Mouse (Mus musculus): ENCODE results near the gene Siah1b. TPM values are rescaled to one million over a fixed set of nuclear protein-coding genes. Genes with fewer than 3 reads are reported as not detected.
A peak's percentile ranks its signal among the peaks of the same experiment; 100 is the strongest.

The Siah1b gene
- total RNA-seq, 1 experiment = 29.9 TPM

DNA sequence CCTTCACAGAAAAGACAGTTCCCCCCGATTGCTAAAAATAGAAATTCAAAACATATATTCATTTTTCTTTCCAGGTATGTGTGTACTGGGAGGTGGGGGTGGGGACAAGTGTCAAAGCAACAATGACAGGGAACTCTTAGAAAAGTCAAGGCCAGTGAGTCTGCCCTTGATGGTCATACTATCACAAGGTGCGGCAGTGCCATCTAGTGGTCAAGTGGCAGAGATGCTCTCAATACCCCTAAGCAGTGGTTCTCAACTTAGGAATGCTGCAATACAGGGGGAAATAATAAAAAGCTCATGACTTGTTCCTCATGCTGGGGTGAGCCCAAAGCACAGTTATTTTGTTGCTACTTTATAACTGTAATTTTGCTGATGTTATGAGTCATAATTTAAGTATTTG is 10.1 kb downstream of the Siah1b start:
- no peak for TF ChIP-seq ZC3H11A (IDR thresholded peaks at IDR 0.05; ENCODE audit: borderline replicate concordance, low read depth, low read length)
- no peak for TF ChIP-seq MAFK (IDR thresholded peaks at IDR 0.05; ENCODE audit: insufficient read depth, low read depth, low read length)
- no peak for TF ChIP-seq CHD2 (IDR thresholded peaks at IDR 0.05; ENCODE audit: low read depth, low read length)
- TF ChIP-seq HCFC1 (IDR thresholded peaks at IDR 0.05; ENCODE audit: borderline replicate concordance, insufficient read depth, low read length) = no peak
- no peak for TF ChIP-seq ZNF384 (IDR thresholded peaks at IDR 0.05; ENCODE audit: low read depth, low read length)
- Histone ChIP-seq H3K9me3 (ENCODE audit: control insufficient read depth, insufficient read depth, low read depth, low read length) (no peaks in the 10 kb centered on the region), H3K27ac (ENCODE audit: insufficient read depth, low read depth, low read length, poor library complexity, severe bottlenecking) (no peak overlapping the region), H3K4me3 (ENCODE audit: insufficient read depth in 1 of 2, low read depth in 1 of 2, low read length in 2 of 2, poor library complexity in 1 of 2, severe bottlenecking in 1 of 2) (no peak overlapping the region), H3K4me1 (ENCODE audit: control insufficient read depth in 2 of 2, insufficient read depth in 2 of 2, low read length in 2 of 2, poor library complexity in 1 of 2) (no peaks in the 10 kb centered on the region), H3K9ac (ENCODE audit: insufficient read depth, low read depth, low read length, poor library complexity, severe bottlenecking) (no peak overlapping the region), H3K36me3 (ENCODE audit: control insufficient read depth, insufficient read depth, low read length, poor library complexity, severe bottlenecking) (no peaks in the 10 kb centered on the region)
- in situ Hi-C loops (cut with MboI; ENCODE audit: low sequenced_read_pairs in 2 of 2, unreplicated experiment in 2 of 2) = no loop called here
- peak; percentile 50 for DNase-seq (ENCODE audit: low read depth, low spot score)

GRCm38 (mm10) chrX:164059070-164059469 is 17.2 kb downstream of the Siah1b start:
- no peak overlapping the region for H3K9ac ChIP-seq (ENCODE audit: insufficient read depth, low read depth, low read length, poor library complexity, severe bottlenecking)
- H3K9me3 ChIP-seq (ENCODE audit: control insufficient read depth, insufficient read depth, low read depth, low read length) = no peaks in the 10 kb centered on the region
- H3K4me3 ChIP-seq (ENCODE audit: insufficient read depth in 1 of 2, low read depth in 1 of 2, low read length in 2 of 2, poor library complexity in 1 of 2, severe bottlenecking in 1 of 2) = no peak overlapping the region
- no peak for DNase-seq (ENCODE audit: low read depth, low spot score)
- H3K36me3 ChIP-seq (ENCODE audit: control insufficient read depth, insufficient read depth, low read length, poor library complexity, severe bottlenecking) = no peaks in the 10 kb centered on the region
- no peak for TF ChIP-seq HCFC1 (IDR thresholded peaks at IDR 0.05; ENCODE audit: borderline replicate concordance, insufficient read depth, low read length)
- no peak for TF ChIP-seq MAFK (IDR thresholded peaks at IDR 0.05; ENCODE audit: insufficient read depth, low read depth, low read length)
- TF ChIP-seq ZC3H11A (IDR thresholded peaks at IDR 0.05; ENCODE audit: borderline replicate concordance, low read depth, low read length) = no peak
- no peak for TF ChIP-seq ZNF384 (IDR thresholded peaks at IDR 0.05; ENCODE audit: low read depth, low read length)
- no peak for TF ChIP-seq CHD2 (IDR thresholded peaks at IDR 0.05; ENCODE audit: low read depth, low read length)
- in situ Hi-C loops (cut with MboI; ENCODE audit: low sequenced_read_pairs in 2 of 2, unreplicated experiment in 2 of 2) = no loop called here
- no peaks in the 10 kb centered on the region for H3K4me1 ChIP-seq (ENCODE audit: control insufficient read depth in 2 of 2, insufficient read depth in 2 of 2, low read length in 2 of 2, poor library complexity in 1 of 2)
- no peak overlapping the region for H3K27ac ChIP-seq (ENCODE audit: insufficient read depth, low read depth, low read length, poor library complexity, severe bottlenecking)

- H3K27ac ChIP-seq (ENCODE audit: insufficient read depth, low read depth, low read length, poor library complexity, severe bottlenecking) = no peak overlapping the region
- no peaks in the 10 kb centered on the region for H3K36me3 ChIP-seq (ENCODE audit: control insufficient read depth, insufficient read depth, low read length, poor library complexity, severe bottlenecking)
- no peak overlapping the region for H3K4me3 ChIP-seq (ENCODE audit: insufficient read depth in 1 of 2, low read depth in 1 of 2, low read length in 2 of 2, poor library complexity in 1 of 2, severe bottlenecking in 1 of 2)
- H3K4me1 ChIP-seq (ENCODE audit: control insufficient read depth in 2 of 2, insufficient read depth in 2 of 2, low read length in 2 of 2, poor library complexity in 1 of 2) = no peaks in the 10 kb centered on the region
- no peak for DNase-seq (ENCODE audit: low read depth, low spot score)
- H3K9ac ChIP-seq (ENCODE audit: insufficient read depth, low read depth, low read length, poor library complexity, severe bottlenecking) = no peak overlapping the region
- in situ Hi-C loops (cut with MboI; ENCODE audit: low sequenced_read_pairs in 2 of 2, unreplicated experiment in 2 of 2) = no loop called here
- H3K9me3 ChIP-seq (ENCODE audit: control insufficient read depth, insufficient read depth, low read depth, low read length) = no peaks in the 10 kb centered on the region
- no peak for TF ChIP-seq HCFC1 (IDR thresholded peaks at IDR 0.05; ENCODE audit: borderline replicate concordance, insufficient read depth, low read length)
- TF ChIP-seq ZNF384 (IDR thresholded peaks at IDR 0.05; ENCODE audit: low read depth, low read length) = no peak
These were observed 17.8 kb downstream of the Siah1b start for GRCm38 (mm10) chrX:164058523-164058922.

GRCm38 (mm10) chrX:164055726-164056125 is 20.6 kb downstream of the Siah1b start:
- H3K27ac ChIP-seq (ENCODE audit: insufficient read depth, low read depth, low read length, poor library complexity, severe bottlenecking) = no peak overlapping the region
- H3K4me1 ChIP-seq (ENCODE audit: control insufficient read depth in 2 of 2, insufficient read depth in 2 of 2, low read length in 2 of 2, poor library complexity in 1 of 2) = no peaks in the 10 kb centered on the region
- in situ Hi-C loops (cut with MboI; ENCODE audit: low sequenced_read_pairs in 2 of 2, unreplicated experiment in 2 of 2) = no loop called here
- no peaks in the 10 kb centered on the region for H3K9me3 ChIP-seq (ENCODE audit: control insufficient read depth, insufficient read depth, low read depth, low read length)
- no peak overlapping the region for H3K4me3 ChIP-seq (ENCODE audit: insufficient read depth in 1 of 2, low read depth in 1 of 2, low read length in 2 of 2, poor library complexity in 1 of 2, severe bottlenecking in 1 of 2)
- no peak for DNase-seq (ENCODE audit: low read depth, low spot score)
- no peak overlapping the region for H3K9ac ChIP-seq (ENCODE audit: insufficient read depth, low read depth, low read length, poor library complexity, severe bottlenecking)
- no peak for TF ChIP-seq MAFK (IDR thresholded peaks at IDR 0.05; ENCODE audit: insufficient read depth, low read depth, low read length)
- TF ChIP-seq ZNF384 (IDR thresholded peaks at IDR 0.05; ENCODE audit: low read depth, low read length) = no peak
- no peak for TF ChIP-seq CHD2 (IDR thresholded peaks at IDR 0.05; ENCODE audit: low read depth, low read length)
- TF ChIP-seq ZC3H11A (IDR thresholded peaks at IDR 0.05; ENCODE audit: borderline replicate concordance, low read depth, low read length) = no peak
- H3K36me3 ChIP-seq (ENCODE audit: control insufficient read depth, insufficient read depth, low read length, poor library complexity, severe bottlenecking) = no peaks in the 10 kb centered on the region

- no peak overlapping the region for H3K9ac ChIP-seq (ENCODE audit: insufficient read depth, low read depth, low read length, poor library complexity, severe bottlenecking)
- in situ Hi-C loops (cut with MboI; ENCODE audit: low sequenced_read_pairs in 2 of 2, unreplicated experiment in 2 of 2) = no loop called here
- H3K4me3 ChIP-seq (ENCODE audit: insufficient read depth in 1 of 2, low read depth in 1 of 2, low read length in 2 of 2, poor library complexity in 1 of 2, severe bottlenecking in 1 of 2) = no peak overlapping the region
- no peaks in the 10 kb centered on the region for H3K9me3 ChIP-seq (ENCODE audit: control insufficient read depth, insufficient read depth, low read depth, low read length)
- no peak overlapping the region for H3K27ac ChIP-seq (ENCODE audit: insufficient read depth, low read depth, low read length, poor library complexity, severe bottlenecking)
- TF ChIP-seq MAFK (IDR thresholded peaks at IDR 0.05; ENCODE audit: insufficient read depth, low read depth, low read length) (no peak), CHD2 (IDR thresholded peaks at IDR 0.05; ENCODE audit: low read depth, low read length) (no peak), HCFC1 (IDR thresholded peaks at IDR 0.05; ENCODE audit: borderline replicate concordance, insufficient read depth, low read length) (no peak), ZC3H11A (IDR thresholded peaks at IDR 0.05; ENCODE audit: borderline replicate concordance, low read depth, low read length) (no peak), ZNF384 (IDR thresholded peaks at IDR 0.05; ENCODE audit: low read depth, low read length) (no peak)
- no peak for DNase-seq (ENCODE audit: low read depth, low spot score)
- H3K4me1 ChIP-seq (ENCODE audit: control insufficient read depth in 2 of 2, insufficient read depth in 2 of 2, low read length in 2 of 2, poor library complexity in 1 of 2) = no peaks in the 10 kb centered on the region
- no peaks in the 10 kb centered on the region for H3K36me3 ChIP-seq (ENCODE audit: control insufficient read depth, insufficient read depth, low read length, poor library complexity, severe bottlenecking)
These were observed 29.6 kb downstream of the Siah1b start for GRCm38 (mm10) chrX:164046736-164047135.
